Mouse (Mus musculus): ENCODE results near the gene Dph2.

GRCm38 (mm10) chr4:117886644-117887043 is 5.2 kb downstream of the Dph2 start:
- TF ChIP-seq CTCF (IDR thresholded peaks at IDR 0.05; ENCODE audit: insufficient read depth, low read depth, low read length) (no peak), POLR2A (IDR thresholded peaks at IDR 0.05; ENCODE audit: insufficient read depth, low read depth, low read length) (no peak)
